Mouse (Mus musculus): ENCODE data around the gene 2010111I01Rik.
"Not testable (repeated sequence)": the region's sequence is repeated elsewhere in the genome, so short reads cannot be mapped to it uniquely, and the experiment has no call there.

2010111I01Rik gene

DNA sequence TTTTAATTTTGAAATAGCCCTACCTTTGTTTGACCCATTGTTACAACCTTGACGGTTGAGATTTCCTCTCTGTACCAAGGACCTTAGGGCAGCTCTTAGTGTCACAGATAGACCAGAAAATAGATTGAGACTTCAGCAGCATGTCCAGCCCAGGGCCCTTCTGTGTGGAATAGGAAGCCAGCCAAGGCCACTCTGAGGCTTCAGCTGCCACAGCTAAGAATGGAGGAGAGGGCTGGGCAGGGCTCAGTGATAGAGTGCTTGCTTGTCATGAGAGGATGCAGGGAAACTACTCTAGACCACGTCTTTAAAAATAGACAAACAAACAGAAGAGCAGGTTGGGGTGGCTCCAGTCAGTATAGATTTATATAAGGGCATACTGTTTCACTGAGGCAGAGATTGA lies 234.9 kb downstream of the 2010111I01Rik start:
- ATAC-seq (ENCODE audit: low TSS enrichment) = no peak

DNA sequence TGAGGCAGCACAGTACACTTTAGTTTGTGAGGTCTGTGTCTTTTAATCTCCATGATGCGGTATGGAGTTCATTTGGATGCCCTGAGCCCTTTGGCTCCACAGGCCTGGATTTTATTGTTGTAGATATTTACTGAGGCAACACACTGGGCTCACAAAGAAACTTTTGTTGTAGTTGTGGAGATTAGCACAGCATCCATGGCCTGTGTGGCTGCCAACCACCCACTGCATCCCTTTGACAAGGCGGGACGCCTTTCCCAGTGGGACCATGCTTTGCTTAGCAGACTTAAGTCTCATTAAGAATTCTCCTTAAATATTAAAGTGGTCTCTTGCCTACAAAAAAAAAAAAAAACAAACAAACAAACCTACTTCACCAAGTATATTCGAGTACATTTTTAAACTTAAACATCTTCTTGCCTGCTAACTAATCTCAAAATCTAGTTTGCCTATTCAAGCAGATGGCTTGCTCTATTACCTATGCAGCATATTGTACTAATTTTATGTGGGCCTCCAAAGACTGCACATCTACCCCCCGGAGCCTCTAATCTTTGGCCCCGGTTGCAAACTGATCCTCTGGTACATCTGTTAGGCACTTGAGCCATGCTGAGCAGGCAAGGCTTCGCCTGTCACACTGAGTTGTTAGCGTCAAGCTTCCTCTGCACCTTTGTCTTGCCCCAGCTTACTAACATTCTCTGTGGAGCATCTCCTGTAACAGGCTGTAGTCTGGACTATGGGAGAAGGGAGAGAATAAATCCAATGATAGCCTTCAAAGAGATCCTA lies 239.0 kb downstream of the 2010111I01Rik start:
- ATAC-seq (ENCODE audit: low TSS enrichment) = no peak

DNA sequence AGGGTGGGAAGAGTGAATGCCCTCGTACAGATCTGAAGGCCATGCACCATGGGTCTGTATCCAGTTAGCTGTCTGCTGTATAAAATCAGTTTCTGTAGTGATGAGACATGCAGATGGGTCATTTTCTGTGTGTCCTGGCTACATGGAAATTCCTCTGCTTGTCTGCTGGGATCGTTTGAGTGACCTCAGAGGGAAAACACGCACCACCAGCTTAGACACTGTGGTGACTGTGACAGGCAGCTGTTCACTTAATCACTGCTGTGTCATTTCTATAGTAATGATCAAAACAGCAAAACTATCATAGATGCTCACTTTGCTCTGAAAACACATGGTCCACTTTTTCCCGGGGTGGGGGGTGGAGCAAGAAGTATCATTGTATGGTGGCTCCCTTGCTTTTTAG lies 241.1 kb downstream of the 2010111I01Rik start:
- no peak for ATAC-seq (ENCODE audit: low TSS enrichment)

DNA sequence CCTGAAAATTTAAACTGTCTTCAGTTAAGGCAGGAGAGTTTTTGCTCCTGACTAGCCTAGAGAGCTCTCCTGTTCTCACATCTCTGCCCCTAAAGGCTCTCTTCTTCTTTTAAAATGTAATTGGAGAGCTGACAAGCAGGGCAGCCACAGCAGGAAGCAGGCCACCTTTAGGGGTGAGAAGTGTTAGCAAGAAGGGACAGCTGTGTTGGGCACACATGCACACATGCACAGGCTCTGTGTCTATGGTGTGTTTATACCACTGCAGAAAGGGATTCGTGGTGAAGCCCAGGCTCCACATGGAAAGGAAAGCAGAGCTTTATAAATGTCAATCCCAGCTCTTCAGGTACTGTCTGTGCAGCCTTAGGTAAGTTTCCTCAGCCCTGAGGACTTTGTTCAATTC lies 241.7 kb downstream of the 2010111I01Rik start:
- no peak for ATAC-seq (ENCODE audit: low TSS enrichment)

DNA sequence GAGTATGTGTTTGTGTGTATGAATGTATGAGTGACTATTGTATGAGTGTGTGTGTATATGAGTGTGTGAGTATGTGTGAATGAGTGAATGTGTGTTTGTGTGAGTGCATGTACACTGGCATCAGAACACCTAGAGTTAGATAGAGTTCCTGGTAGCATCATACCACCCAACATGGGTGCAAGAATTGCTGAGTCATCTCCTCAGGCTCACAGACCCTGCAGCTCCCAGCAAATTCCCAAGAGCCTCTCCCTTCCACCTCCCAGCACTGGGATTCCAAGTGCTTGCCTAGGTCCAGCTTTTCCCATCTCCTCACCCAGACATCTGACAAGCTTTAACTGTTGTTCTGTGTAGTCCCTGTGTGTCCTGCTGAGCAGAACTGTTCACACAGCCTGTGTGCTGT lies 251.8 kb downstream of the 2010111I01Rik start:
- no peak for ATAC-seq (ENCODE audit: low TSS enrichment)

DNA sequence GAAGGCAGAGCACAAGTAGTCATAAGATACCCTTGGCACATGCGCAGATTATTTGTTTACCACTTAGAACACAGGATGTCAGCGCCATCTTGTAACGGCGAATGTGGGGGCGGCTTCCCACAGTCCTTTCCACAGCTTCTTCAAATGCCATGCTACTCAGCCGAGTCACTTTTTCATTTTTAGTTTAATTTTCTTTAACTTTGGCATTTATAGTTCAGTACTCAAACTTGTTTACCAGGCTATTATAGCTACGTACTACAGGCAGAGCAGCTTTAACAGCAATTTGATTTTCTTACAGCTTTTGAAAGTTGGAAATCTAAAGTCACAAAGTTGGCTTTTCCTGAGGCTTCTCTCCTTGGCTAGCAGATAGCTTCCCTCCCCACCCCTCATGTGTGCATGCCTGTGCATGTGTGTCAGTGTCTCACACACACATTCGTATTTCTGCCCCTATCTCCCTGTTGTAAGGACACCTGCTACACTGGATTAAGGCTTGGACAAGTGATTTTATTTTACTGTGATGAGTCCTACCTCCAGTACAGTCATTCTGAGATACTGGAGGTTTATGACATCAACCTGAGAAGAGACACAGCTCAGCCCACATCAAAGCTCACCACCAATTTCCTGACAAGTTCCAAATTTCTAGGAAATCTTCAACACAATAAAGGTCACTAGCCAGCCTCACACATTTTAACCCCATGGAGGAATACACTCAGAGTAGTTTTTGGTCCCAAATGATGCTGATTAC lies 258.5 kb downstream of the 2010111I01Rik start:
- ATAC-seq (ENCODE audit: low TSS enrichment) = no peak

DNA sequence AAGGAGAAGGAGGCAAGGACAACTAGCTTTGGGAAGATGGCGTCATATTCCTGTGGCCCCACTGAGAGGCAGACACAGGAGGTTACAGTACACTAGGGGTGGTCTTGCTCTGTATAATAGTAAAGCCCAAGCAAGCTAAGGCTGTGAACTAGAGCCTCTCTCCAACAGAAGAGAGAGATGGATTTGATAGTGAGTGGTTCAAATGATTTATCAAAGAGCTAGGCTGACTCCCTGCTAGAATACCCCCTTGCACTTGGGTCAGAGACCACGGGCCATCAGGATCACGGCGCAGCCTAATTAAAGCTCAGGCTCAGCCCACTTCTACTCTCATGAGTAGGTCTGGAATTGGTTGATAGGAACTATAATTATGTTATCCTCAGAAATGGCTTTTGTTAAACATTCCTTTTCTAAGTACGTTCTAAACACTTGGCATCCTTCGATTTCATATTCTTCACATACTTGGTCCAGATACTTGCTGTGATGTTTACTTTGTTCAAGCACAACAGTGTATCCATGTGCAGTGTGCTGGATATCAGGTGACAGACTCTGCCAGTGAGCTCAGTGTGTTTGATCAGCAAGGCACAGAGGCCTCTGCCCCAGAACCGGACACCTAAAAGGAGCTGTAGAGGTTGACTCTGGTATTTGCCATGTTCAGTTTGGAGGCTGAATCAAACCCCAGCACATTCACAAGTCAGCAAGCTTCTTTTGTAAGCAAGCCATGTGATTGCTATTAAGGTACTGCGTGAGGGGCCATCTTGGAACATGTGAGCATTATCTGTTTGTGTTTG lies 261.3 kb downstream of the 2010111I01Rik start:
- ATAC-seq (ENCODE audit: low TSS enrichment) = no peak

DNA sequence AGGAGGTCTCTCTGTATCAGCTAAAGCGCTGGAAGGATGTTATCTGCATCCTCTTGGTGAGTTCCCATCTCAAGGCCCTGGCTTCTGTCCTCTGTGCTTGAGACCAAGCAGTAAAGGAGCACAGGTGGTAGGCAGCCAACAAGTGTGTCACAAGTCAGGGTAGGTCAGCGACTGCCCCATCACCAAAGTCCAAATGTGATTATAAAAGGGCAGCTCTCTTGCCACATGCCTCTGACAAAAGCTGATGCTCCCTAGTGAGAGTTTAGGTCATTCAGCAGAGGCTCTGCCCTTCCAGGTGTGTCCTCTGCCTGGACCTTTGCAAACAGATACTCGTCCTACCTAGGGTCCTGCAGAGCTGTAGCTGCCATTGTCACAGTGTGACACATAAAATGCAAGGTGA lies 263.1 kb downstream of the 2010111I01Rik start:
- ATAC-seq (ENCODE audit: low TSS enrichment) = no peak

DNA sequence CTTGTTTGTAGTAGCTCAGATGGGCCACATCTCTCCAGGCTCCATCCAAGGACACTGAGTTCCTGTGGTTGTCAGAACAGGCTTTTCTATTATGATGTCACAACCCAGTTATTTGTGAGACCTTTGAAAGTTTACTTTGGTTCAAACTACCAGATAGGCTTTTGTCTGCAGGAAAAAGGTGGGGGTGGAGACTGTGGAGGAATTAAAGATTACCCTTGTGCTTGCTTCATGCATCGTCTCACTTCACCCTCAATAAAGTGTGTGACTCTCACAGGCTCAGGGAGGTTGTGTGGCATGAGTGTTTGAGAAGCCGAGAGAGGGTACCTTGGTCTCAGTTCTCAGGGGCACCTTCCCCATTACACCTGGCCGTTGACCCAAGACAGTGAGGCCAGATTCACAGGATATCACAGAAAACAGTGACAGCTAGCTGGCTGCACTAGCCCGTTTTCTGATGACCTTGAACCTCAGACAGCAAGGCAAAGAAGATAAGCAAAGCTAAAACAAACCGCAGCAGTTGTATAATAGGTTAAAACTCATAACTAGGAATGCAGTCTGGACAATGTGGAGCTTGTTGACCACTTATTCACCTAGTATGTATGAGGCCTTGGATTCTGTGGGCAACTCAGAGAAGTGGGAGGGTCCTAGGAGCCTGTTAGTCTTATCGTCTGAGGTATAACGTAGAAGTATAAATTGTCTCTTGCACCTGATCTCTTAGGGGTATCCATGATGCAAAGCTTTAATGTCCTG lies 266.4 kb downstream of the 2010111I01Rik start:
- no peak for ATAC-seq (ENCODE audit: low TSS enrichment)

DNA sequence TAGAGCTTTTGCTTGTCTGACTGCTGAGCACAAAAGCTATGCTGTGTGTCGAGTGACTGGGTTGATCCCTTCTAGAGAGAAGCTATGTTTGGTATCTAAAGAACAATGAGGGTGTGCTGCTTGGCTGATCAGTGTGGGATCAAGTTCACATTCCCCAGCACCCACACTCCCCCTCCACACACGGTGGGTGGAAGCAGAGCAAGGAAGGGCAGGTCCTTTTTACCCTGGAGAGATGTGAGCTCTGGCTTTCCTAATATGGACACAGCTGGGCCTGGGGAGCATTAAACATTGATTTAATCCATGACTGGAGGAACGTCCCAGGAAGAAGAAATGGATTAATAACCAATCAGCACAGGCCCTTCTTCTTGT lies 267.0 kb downstream of the 2010111I01Rik start:
- no peak for ATAC-seq (ENCODE audit: low TSS enrichment)

DNA sequence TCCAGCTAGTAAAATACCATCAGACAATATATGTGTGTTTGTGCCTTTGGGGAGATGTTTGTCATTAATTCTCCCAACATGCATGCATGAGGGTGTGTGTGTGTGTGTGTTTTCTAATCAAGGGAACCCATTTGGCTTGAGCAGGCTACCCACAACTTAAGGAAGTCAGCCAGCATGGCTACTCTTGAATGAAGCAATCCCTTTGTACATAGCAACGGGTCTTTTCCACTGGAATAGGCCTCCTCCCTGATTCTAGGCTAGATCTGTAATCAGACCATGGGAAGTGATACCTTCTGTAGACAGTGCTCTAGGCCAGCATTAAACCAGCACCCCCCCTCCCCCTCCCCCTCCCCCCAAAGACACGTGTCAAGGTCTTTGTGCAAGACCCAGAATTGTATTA lies 267.9 kb downstream of the 2010111I01Rik start:
- ATAC-seq (ENCODE audit: low TSS enrichment) = no peak

DNA sequence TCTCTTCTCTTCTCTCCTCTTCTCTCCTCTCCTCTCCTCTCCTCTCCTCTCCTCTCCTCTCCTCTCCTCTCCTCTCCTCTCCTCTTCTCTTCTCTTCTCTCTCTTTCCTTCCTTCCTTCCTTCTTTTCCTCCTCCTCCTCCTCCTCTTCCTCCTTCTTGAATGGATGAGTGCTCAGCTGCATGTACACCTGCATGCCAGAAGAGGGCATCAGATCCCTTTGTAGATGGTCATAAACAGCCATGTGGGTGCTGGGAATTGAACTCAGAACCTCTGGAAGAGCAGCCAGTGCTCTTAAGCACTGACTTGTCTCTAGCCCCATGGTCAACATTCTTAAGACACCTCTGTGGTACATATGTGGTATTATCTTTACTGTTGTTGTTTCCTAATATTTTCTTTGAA lies 269.8 kb downstream of the 2010111I01Rik start:
- ATAC-seq (ENCODE audit: low TSS enrichment) = not testable (repeated sequence)

DNA sequence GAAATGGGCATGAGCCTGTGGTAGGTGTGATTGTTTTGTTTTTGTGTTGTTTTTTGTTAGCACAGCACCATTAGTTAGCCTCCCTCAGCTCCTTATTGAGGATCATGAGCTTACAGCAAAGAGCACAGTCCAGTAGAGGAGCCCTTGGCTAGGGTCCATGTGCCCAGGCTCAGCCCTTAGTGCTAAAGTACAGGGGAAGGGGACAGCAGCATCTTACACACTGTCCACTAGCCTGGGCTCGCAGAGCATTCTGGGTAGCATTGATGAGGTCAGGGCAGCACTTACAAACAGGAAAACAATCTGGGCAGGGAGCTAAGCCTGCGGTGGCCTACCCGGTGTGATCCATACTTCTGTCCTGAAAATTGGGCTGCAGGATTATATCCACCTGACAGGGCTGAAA lies 270.9 kb downstream of the 2010111I01Rik start:
- no peak for ATAC-seq (ENCODE audit: low TSS enrichment)

DNA sequence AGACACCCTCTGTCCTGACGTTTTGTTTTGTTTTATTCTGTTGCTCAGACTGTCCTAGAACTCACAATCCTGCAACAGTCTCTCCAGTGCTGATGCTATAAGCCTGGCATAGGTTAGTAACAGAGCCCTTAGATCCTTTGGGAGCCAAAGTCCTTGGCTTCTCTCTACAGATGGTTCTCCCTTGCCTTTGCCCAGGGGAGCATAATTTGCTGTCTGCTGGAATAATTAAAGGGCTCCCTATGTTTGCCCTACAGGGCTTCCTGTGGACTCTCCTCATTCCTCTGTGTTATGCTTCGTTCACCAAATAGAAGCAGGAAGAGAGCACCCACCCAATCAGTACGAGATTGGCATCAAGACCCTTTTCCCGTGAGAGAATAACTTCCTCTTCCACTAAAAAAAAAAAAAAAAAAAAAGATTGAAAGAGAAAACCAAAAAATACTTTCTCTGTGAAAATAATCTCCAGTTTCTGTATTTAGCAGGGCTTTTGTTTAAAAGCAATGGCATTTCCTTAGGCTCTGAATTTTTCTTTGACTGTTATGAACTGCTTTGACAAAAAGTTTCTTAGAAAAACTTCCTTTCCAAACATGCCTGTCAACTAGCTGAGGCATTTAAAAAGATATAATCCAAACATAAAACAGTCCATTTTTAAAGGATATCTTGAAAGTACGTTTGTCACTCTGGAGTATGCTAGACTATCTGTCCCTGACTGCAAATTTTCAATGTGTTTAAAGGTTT lies 271.6 kb downstream of the 2010111I01Rik start:
- ATAC-seq (ENCODE audit: low TSS enrichment) = no peak

DNA sequence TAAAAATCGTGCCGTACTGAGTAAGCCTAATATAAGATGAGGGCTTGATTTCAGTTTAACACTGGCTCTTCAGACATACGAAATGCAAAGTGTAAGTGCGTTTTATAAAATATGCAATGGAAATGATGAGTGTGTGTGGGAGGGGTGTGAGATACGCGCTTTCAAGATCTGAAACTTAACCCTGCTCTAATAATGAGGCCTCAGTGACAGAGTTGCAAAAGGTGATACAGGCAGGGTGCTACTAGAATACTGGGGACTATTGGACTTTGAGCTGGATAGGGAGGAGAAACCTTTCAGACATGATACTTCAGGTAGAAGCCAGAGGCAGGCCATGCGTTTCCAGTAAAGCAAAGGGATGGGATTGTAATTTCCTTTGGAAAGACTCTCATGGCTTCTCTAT lies 273.4 kb downstream of the 2010111I01Rik start:
- ATAC-seq (ENCODE audit: low TSS enrichment) = no peak

DNA sequence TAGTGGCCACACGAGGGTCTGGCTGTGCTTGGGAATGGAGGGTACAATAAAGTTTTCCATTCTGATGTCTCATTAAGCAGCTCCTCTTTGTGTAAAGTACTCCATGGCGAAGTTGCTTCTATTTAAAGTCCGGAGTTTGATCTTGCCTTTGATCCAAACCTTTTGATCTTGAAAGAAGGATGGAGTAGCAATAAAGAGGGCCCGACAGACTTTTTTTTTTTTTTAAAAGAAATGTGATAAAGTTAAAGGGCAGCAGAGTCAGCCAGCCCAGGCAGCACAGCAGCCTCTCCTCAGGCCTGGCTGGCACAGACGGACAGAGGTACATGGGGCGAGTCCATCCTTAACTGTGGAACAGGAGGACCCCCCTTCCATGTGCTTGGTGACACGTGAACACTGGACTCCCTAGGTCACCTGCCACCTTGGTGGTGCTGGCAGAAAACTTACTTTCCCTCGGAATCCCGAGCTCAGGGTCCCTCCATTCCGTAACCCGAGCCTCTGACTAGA lies 274.7 kb downstream of the 2010111I01Rik start:
- ATAC-seq (ENCODE audit: low TSS enrichment) = no peak

DNA sequence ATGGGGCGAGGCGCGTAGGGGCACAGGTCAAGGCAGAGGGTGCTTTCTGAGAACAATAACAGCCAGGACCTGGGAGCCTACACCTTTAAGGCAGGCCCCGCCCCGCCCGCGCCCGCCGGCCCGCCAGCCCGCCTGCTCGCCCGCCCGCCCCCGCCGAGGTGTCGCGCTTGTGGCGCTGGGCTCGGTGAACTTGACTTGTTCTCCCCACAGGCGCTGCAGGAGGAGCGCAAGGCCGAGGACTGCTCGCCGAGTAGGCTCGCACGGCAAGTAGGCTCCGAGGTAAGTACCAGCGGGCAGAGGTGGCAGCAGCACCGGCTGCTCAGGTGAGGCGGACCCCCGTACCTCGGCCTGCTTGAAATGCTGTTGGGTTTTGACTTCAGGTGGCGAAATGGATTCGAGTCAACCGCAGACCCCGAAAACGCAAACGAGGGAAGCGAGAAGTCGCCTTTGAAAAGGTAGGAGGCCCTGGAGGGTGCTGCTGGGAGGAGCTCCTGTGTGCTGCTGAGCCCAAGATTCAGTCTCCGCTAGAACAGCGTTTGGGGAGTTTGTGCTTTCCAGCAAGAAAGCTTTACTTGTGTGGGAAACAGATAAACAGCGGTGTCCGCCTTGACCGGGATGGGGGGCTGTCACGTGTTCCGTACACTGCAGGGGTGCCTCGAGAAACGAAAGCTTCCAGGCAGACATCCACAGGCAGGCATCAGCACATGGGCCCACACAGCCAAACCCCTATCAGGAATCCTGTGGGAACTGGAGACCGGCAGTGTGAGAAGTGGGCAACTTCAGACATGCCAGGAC lies 275.4 kb downstream of the 2010111I01Rik start:
- ATAC-seq (ENCODE audit: low TSS enrichment) = peak; percentile 38

DNA sequence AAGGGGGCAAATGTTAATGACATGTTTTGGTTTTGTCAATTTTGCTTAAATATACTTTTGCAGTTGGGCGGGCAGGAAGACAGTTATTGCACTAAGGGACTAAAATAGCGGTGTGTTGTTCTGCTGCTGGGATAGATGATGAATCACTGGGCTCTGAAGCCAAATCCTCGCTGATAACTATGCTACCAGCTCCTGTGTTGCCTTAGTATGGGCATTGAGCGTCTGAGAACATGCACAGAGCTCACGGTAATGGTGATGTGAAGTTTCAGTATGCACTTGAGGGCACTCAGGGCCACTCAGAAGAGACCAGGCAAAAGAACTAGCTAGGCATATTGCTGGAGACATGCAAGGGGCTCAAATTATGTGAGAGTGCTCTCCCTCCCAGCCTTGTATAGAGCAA lies 276.1 kb downstream of the 2010111I01Rik start:
- peak; percentile 63 for ATAC-seq (ENCODE audit: low TSS enrichment)

DNA sequence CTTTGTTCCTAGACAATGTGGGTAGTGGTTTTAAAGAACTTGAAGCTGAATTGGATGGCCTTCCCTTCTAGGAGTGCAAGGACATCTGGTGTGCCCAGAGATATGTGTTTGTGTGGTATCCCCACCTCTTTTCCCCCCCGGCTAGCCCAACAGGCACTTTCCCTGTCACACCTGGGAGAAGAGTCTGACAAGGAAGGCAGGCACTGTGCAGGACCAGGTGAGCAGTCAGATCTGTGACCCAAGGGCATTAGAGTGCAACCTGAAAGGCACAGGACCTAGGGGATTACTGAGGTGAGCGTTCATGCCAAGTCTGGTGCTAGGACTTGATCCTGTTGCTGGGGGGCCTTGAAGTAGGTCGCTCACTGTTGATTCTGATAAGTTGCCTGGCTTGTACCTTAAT lies 277.0 kb downstream of the 2010111I01Rik start:
- ATAC-seq (ENCODE audit: low TSS enrichment) = no peak
